Mouse (Mus musculus): ENCODE measurements around the gene Cox4i1. TPM values are rescaled to one million over a fixed set of nuclear protein-coding genes. Genes with fewer than 3 reads are reported as not detected.

The Cox4i1 gene
- polyA plus RNA-seq, 1 experiment = 2,917 TPM

DNA sequence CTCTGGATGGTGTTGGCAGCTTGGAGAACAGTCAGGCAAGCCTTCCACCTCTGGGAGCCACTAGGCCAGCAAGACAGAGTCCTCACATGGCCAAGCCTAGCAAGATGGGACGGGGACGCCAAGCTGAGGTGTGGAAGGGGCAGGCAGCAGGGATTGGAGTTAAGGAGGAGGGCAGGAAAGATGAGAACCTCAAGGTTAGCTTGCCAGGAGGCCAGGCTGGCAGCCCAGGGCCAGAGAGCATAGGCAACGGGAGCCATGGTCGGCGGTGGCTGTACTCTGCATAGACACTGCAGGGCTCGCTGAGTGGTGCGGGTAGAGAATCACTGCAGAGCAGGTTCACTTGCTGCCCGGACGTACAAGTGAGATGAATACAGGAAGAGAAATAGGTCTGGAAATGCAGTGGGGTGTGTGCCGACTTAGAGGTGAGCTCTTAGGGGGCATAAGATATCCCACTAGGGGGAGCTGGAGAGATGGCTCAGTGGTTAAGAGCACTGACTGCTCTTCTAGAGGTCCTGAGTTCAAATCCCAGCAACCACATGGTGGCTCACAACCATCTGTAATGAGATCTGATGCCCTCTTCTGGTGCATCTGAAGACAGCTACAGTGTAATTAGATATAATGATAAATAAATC is 25.9 kb upstream of the Cox4i1 start:
- WGBS = 86% methylated on average over 10 of the region's 10 CpGs
- no peak for TF ChIP-seq POLR2A (IDR thresholded peaks at IDR 0.05; ENCODE audit: borderline replicate concordance, insufficient read depth, low read length)
- no peak for TF ChIP-seq CTCF (IDR thresholded peaks at IDR 0.05; ENCODE audit: borderline replicate concordance, insufficient read depth, low read depth, low read length)
- Histone ChIP-seq H3K27ac (ENCODE audit: insufficient read depth, low read length) (no peak overlapping the region), H3K4me3 (replicated peaks; ENCODE audit: insufficient read depth, low read depth, low read length) (no peak overlapping the region), H3K4me1 (ENCODE audit: control insufficient read depth, insufficient read depth, low read length) (peaks cover 13% of the 10 kb centered on the region), H3K27me3 (ENCODE audit: control insufficient read depth, insufficient read depth, low read length) (no peaks in the 10 kb centered on the region)
- no peak for DNase-seq

DNA sequence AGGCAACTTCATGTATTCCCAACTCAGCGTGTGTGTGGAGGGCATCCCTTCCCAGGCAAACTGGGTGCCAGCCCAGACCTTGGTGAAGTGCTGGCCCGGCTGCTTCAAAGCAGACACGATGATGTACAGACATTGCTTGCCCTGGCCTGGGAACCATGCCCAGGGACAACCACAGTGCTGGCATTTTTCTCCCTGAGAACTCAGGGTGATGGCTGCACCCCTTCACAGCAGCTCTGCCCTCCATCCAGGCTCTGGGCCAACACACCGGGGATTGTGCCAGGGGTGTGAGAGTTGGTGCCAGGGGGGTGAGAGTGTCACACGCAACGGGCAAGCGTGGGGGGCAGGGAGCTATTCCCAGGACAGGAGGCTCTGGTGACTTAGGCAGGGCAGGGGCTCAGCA is 23.4 kb upstream of the Cox4i1 start:
- 8% methylated on average over 7 of the region's 7 CpGs for WGBS
- DNase-seq = peak; percentile 65 to 74
- H3K4me3 ChIP-seq (replicated peaks; ENCODE audit: insufficient read depth, low read depth, low read length) = no peak overlapping the region
- peaks cover 13% of the 10 kb centered on the region for H3K4me1 ChIP-seq (ENCODE audit: control insufficient read depth, insufficient read depth, low read length)
- no peak overlapping the region for H3K27ac ChIP-seq (ENCODE audit: insufficient read depth, low read length)
- TF ChIP-seq POLR2A (IDR thresholded peaks at IDR 0.05; ENCODE audit: borderline replicate concordance, insufficient read depth, low read length) (no peak), CTCF (IDR thresholded peaks at IDR 0.05; ENCODE audit: borderline replicate concordance, insufficient read depth, low read depth, low read length) (no peak)
- no peaks in the 10 kb centered on the region for H3K27me3 ChIP-seq (ENCODE audit: control insufficient read depth, insufficient read depth, low read length)

DNA sequence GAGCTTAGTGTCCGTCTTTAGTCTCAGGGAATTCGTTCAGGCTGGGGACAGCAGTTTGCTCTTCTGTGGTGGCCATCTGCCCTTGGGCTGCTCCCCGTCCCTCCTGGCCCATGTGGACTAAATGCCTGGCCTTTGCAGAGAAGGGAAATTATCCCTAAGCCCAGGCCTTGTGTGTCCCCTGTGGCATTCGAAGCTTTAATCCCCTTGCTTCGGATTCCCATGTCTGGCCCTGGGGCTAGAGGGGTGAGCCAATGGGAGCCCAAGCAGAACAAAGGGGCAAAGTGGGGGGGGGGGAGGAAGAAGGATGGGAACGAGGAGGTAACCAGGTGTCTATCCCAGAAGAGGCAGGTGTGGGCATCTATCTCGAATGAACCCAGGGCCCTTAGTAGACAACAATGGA is 20.5 kb upstream of the Cox4i1 start, which contains the start of gene 1190005I06Rik:
1190005I06Rik (minus strand) TSS at position 101 of the 400 bp plus-strand sequence.
- no peak within 1 kb of the TSS for H3K27ac ChIP-seq (ENCODE audit: insufficient read depth, low read length)
- peaks cover 13% of the 10 kb centered on the region for H3K4me1 ChIP-seq (ENCODE audit: control insufficient read depth, insufficient read depth, low read length)
- no peak for DNase-seq
- H3K27me3 ChIP-seq (ENCODE audit: control insufficient read depth, insufficient read depth, low read length) = no peaks in the 10 kb centered on the region
- no peak within 1 kb of the TSS for H3K4me3 ChIP-seq (replicated peaks; ENCODE audit: insufficient read depth, low read depth, low read length)
- WGBS = 58% methylated on average over 7 of the region's 7 CpGs
- no peak for TF ChIP-seq POLR2A (IDR thresholded peaks at IDR 0.05; ENCODE audit: borderline replicate concordance, insufficient read depth, low read length)
- no peak for TF ChIP-seq CTCF (IDR thresholded peaks at IDR 0.05; ENCODE audit: borderline replicate concordance, insufficient read depth, low read depth, low read length)

DNA sequence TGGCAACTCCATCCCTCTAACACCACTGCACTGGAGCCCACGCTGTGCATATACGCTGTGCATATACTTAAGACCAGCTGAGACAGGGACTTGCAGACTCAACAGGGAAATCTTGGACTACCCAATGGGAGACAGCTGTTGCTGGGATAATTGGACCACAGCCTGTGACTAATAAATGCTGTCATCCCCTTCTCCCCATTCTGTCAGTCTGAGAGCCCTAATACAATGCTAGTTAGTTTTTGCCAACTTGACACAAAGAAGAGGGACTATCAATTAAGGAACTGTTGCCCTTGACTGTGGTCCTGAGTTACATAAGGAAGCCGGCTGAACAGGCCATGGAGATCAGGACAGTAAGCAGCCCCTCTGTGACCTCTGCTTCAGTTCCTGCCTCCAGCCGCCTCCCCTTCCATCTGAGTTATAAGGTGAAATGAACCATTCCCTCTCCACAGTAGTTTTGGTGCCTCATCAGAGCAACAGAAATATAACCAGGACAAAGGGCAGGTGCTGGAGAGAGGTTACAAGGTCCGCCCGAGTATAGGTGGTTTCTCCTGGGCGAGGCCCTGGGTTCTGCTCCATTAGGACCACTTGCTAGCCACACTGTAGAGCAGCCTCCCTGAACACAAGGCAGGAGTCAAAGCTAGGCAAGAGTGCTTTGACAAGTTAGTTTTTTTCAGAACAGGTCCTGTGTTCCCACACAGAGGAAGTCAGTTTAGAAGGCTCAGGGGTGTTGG is 11.5 kb upstream of the Cox4i1 start:
- 58% methylated on average over 7 of the region's 7 CpGs for WGBS
- TF ChIP-seq CTCF (IDR thresholded peaks at IDR 0.05; ENCODE audit: borderline replicate concordance, insufficient read depth, low read depth, low read length) (no peak), POLR2A (IDR thresholded peaks at IDR 0.05; ENCODE audit: borderline replicate concordance, insufficient read depth, low read length) (no peak)
- Histone ChIP-seq H3K27me3 (ENCODE audit: control insufficient read depth, insufficient read depth, low read length) (no peaks in the 10 kb centered on the region), H3K4me1 (ENCODE audit: control insufficient read depth, insufficient read depth, low read length) (no peaks in the 10 kb centered on the region), H3K4me3 (replicated peaks; ENCODE audit: insufficient read depth, low read depth, low read length) (no peak overlapping the region), H3K27ac (ENCODE audit: insufficient read depth, low read length) (no peak overlapping the region)
- DNase-seq = no peak

DNA sequence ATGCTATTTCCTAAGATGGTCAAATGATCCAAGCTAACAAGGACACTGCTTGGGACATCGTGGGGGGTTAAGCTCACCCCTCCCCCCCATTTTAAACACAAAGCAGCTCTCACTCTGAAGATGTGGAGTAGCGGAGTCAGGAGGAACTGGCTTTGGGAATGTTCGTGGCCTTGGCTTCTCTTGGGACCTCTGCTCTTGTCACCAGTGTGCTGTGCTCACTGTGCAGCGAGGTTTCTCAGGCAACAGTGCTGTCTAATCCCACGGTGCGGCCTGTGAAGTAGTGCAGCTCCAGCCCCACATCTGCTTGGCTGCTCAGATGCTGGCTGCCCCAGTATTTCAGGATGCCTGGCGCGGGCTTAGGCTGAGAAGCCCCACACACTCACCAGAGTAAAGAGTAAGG is 10.6 kb upstream of the Cox4i1 start:
- Histone ChIP-seq H3K27me3 (ENCODE audit: control insufficient read depth, insufficient read depth, low read length) (no peaks in the 10 kb centered on the region), H3K4me3 (replicated peaks; ENCODE audit: insufficient read depth, low read depth, low read length) (no peak overlapping the region), H3K4me1 (ENCODE audit: control insufficient read depth, insufficient read depth, low read length) (no peaks in the 10 kb centered on the region), H3K27ac (ENCODE audit: insufficient read depth, low read length) (peak overlapping the region; percentile 1; the same call in 1 of the 2 replicates)
- TF ChIP-seq POLR2A (IDR thresholded peaks at IDR 0.05; ENCODE audit: borderline replicate concordance, insufficient read depth, low read length) (no peak), CTCF (IDR thresholded peaks at IDR 0.05; ENCODE audit: borderline replicate concordance, insufficient read depth, low read depth, low read length) (no peak)
- no peak for DNase-seq
- 58% methylated on average over 8 of the region's 8 CpGs for WGBS

GRCm38 (mm10) chr8:120664566-120664965 is 3.5 kb upstream of the Cox4i1 start:
- Histone ChIP-seq H3K4me1 (ENCODE audit: control insufficient read depth, insufficient read depth, low read length) (peaks cover 26% of the 10 kb centered on the region), H3K27ac (ENCODE audit: insufficient read depth, low read length) (no peak overlapping the region), H3K4me3 (replicated peaks; ENCODE audit: insufficient read depth, low read depth, low read length) (no peak overlapping the region), H3K27me3 (ENCODE audit: control insufficient read depth, insufficient read depth, low read length) (no peaks in the 10 kb centered on the region)
- no peak for DNase-seq
- TF ChIP-seq POLR2A (IDR thresholded peaks at IDR 0.05; ENCODE audit: borderline replicate concordance, insufficient read depth, low read length) (no peak), CTCF (IDR thresholded peaks at IDR 0.05; ENCODE audit: borderline replicate concordance, insufficient read depth, low read depth, low read length) (no peak)
- 40% methylated on average over 6 of the region's 6 CpGs for WGBS

DNA sequence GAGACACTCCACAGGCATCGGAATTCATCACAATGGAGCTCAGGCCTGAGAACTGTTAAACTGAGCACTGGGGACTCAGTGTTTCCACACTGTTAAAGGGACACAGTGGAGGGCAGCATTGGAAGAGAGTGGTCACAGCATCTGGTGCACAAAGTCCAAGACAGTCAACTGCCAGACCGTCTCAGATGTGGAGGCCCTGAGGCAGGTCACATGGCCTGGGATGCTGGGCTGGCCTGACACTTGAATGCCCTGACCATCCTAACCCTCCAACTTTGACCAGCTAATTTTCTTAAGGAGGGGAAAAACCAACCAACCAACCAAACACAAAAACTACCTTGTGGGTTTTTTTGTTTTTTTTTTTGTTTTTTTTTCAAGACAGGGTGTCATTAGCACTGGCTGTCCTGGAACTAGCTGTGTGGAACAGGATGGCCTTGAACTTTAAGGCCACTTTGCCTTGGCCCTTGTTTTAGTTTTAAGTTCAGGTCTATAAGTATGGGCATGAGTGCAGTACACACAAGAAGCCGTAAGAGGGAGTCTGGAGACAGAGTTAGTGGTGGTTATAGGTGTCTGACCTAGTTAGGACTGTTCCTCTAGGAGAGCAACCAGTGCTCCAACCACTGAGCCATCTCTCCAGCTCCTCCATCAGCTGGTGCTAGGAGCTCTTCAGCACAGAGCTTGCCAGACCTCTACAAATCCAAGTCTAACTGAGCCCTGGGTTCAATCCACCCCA is 2.1 kb upstream of the Cox4i1 start:
- no peak overlapping the region for H3K4me3 ChIP-seq (replicated peaks; ENCODE audit: insufficient read depth, low read depth, low read length)
- no peak overlapping the region for H3K27ac ChIP-seq (ENCODE audit: insufficient read depth, low read length)
- TF ChIP-seq CTCF (IDR thresholded peaks at IDR 0.05; ENCODE audit: borderline replicate concordance, insufficient read depth, low read depth, low read length) = no peak
- TF ChIP-seq POLR2A (IDR thresholded peaks at IDR 0.05; ENCODE audit: borderline replicate concordance, insufficient read depth, low read length) = no peak
- H3K27me3 ChIP-seq (ENCODE audit: control insufficient read depth, insufficient read depth, low read length) = no peaks in the 10 kb centered on the region
- 30% methylated on average over 3 of the region's 3 CpGs for WGBS
- DNase-seq = no peak
- H3K4me1 ChIP-seq (ENCODE audit: control insufficient read depth, insufficient read depth, low read length) = peaks cover 34% of the 10 kb centered on the region
